Mouse (Mus musculus) C2C12 (cell line): Measurements from ENCODE around the gene Slc12a1.
"Not testable (repeated sequence)": the region's sequence is repeated elsewhere in the genome, so short reads cannot be mapped to it uniquely, and the experiment has no call there.

Source experiments
- CEBPB ChIP-seq: IDR thresholded peaks from one replicate; pipeline ENCODE4 v1.6.1; 2011; ENCODE audit warnings: low read depth, mild to moderate bottlenecking, control low read depth, moderate library complexity
- CTCF ChIP-seq: IDR thresholded peaks from one replicate; pipeline ENCODE4 v1.5.1; 2011; ENCODE audit not compliant: control insufficient read depth, insufficient read depth, insufficient read length
- MAX ChIP-seq: IDR thresholded peaks from one replicate; pipeline ENCODE4 v1.6.1; 2011; ENCODE audit warnings: mild to moderate bottlenecking, control low read depth
- MYOD1 ChIP-seq: IDR thresholded peaks from one replicate; pipeline ENCODE4 v1.6.1; 2011; ENCODE audit warnings: low read depth; ENCODE audit not compliant: control insufficient read depth, insufficient read length
- MYOG ChIP-seq: IDR thresholded peaks from one replicate; pipeline ENCODE4 v1.6.1; 2011; ENCODE audit not compliant: control insufficient read depth, insufficient read length; ENCODE audit errors: extremely low read depth
- USF1 ChIP-seq: IDR thresholded peaks from one replicate; pipeline ENCODE4 v1.6.1; 2011; ENCODE audit warnings: low read depth, mild to moderate bottlenecking, control low read depth, moderate library complexity

DNA sequence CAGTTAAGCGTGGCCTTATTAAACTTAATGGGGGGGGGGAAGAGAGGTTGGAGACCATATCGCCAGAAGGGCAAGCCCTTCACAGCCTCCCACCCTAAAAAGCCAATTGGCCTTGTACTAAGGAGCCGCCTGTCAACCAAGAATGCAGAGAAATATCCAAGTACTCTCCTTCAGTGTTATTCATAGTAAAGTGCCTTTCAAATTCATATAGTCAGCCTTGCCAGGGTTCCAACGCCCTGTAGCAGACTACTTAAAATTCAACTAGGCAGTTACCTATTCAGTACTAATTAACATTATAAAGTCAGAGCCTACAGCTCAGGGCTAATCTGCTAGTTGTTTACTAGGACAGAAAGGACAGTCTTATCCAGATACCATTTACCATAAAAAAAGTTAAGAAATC lies 45.8 kb upstream of the Slc12a1 start:
- not testable (repeated sequence) for TF ChIP-seq CTCF, USF1, MAX, MYOG, MYOD1, CEBPB
